Mouse (Mus musculus): ENCODE results near the gene Nxpe4. TPM values are rescaled to one million over a fixed set of nuclear protein-coding genes. Genes with fewer than 3 reads are reported as not detected.
"Not testable (repeated sequence)": the region's sequence is repeated elsewhere in the genome, so short reads cannot be mapped to it uniquely, and the experiment has no call there.

Gene Nxpe4
- polyA plus RNA-seq, 1 experiment from 2014 or later = 5.1 TPM

GRCm38 (mm10) chr9:48290281-48290680 lies 128.5 kb downstream of the Nxpe4 start:
- Histone ChIP-seq H3K27ac (replicated peaks in 1 of 2; ENCODE audit: control insufficient read depth in 1 of 2, insufficient read depth in 1 of 2, low read depth in 2 of 2, low read length in 2 of 2) (no peak overlapping the region), H3K4me3 (ENCODE audit: control insufficient read depth in 1 of 2, insufficient read depth in 1 of 2, low read depth in 1 of 2, low read length in 2 of 2) (no peak overlapping the region), H3K36me3 (ENCODE audit: control insufficient read depth, insufficient read depth, low read length) (no peaks in the 10 kb centered on the region), H3K9ac (ENCODE audit: low read length) (no peak overlapping the region), H3K4me1 (ENCODE audit: control insufficient read depth in 2 of 2, insufficient read depth in 2 of 2, low read length in 2 of 2) (no peaks in the 10 kb centered on the region), H3K27me3 (ENCODE audit: control insufficient read depth, insufficient read depth, low read length) (no peaks in the 10 kb centered on the region), H3K9me3 (ENCODE audit: control insufficient read depth, low read length) (no peaks in the 10 kb centered on the region), H3K4me2 (ENCODE audit: low read length) (no peak overlapping the region)
- 75% methylated on average over 1 of the region's 1 CpGs for WGBS
- no peak for ATAC-seq (ENCODE audit: insufficient number of reproducible peaks, insufficient read depth, low FRiP score, low read depth)

- Histone ChIP-seq H3K36me3 (ENCODE audit: control insufficient read depth, insufficient read depth, low read length) (no peaks in the 10 kb centered on the region), H3K4me1 (ENCODE audit: control insufficient read depth in 2 of 2, insufficient read depth in 2 of 2, low read length in 2 of 2) (no peaks in the 10 kb centered on the region), H3K9me3 (ENCODE audit: control insufficient read depth, low read length) (no peaks in the 10 kb centered on the region), H3K27me3 (ENCODE audit: control insufficient read depth, insufficient read depth, low read length) (no peaks in the 10 kb centered on the region), H3K4me2 (ENCODE audit: low read length) (no peak overlapping the region), H3K27ac (replicated peaks in 1 of 2; ENCODE audit: control insufficient read depth in 1 of 2, insufficient read depth in 1 of 2, low read depth in 2 of 2, low read length in 2 of 2) (no peak overlapping the region), H3K4me3 (ENCODE audit: control insufficient read depth in 1 of 2, insufficient read depth in 1 of 2, low read depth in 1 of 2, low read length in 2 of 2) (no peak overlapping the region), H3K9ac (ENCODE audit: low read length) (no peak overlapping the region)
- ATAC-seq (ENCODE audit: insufficient number of reproducible peaks, insufficient read depth, low FRiP score, low read depth) = no peak
- WGBS = 65% methylated on average over 2 of the region's 2 CpGs
Observed at GRCm38 (mm10) chr9:48294754-48295153, 132.9 kb downstream of the Nxpe4 start.

GRCm38 (mm10) chr9:48298983-48299382 lies 137.2 kb downstream of the Nxpe4 start:
- ATAC-seq (ENCODE audit: insufficient number of reproducible peaks, insufficient read depth, low FRiP score, low read depth) = no peak
- 84% methylated on average over 7 of the region's 7 CpGs for WGBS
- H3K36me3 ChIP-seq (ENCODE audit: control insufficient read depth, insufficient read depth, low read length) = no peaks in the 10 kb centered on the region
- no peak overlapping the region for H3K4me3 ChIP-seq (ENCODE audit: control insufficient read depth in 1 of 2, insufficient read depth in 1 of 2, low read depth in 1 of 2, low read length in 2 of 2)
- H3K27me3 ChIP-seq (ENCODE audit: control insufficient read depth, insufficient read depth, low read length) = no peaks in the 10 kb centered on the region
- no peak overlapping the region for H3K27ac ChIP-seq (replicated peaks in 1 of 2; ENCODE audit: control insufficient read depth in 1 of 2, insufficient read depth in 1 of 2, low read depth in 2 of 2, low read length in 2 of 2)
- no peaks in the 10 kb centered on the region for H3K9me3 ChIP-seq (ENCODE audit: control insufficient read depth, low read length)
- H3K4me1 ChIP-seq (ENCODE audit: control insufficient read depth in 2 of 2, insufficient read depth in 2 of 2, low read length in 2 of 2) = no peaks in the 10 kb centered on the region
- H3K9ac ChIP-seq (ENCODE audit: low read length) = no peak overlapping the region
- no peak overlapping the region for H3K4me2 ChIP-seq (ENCODE audit: low read length)

GRCm38 (mm10) chr9:48303564-48303963 lies 141.7 kb downstream of the Nxpe4 start:
- H3K4me3 ChIP-seq (ENCODE audit: control insufficient read depth in 1 of 2, insufficient read depth in 1 of 2, low read depth in 1 of 2, low read length in 2 of 2); H3K4me1 ChIP-seq (ENCODE audit: control insufficient read depth in 2 of 2, insufficient read depth in 2 of 2, low read length in 2 of 2); H3K9ac ChIP-seq (ENCODE audit: low read length); H3K27ac ChIP-seq (replicated peaks in 1 of 2; ENCODE audit: control insufficient read depth in 1 of 2, insufficient read depth in 1 of 2, low read depth in 2 of 2, low read length in 2 of 2); H3K4me2 ChIP-seq (ENCODE audit: low read length); ATAC-seq (ENCODE audit: insufficient number of reproducible peaks, insufficient read depth, low FRiP score, low read depth); H3K36me3 ChIP-seq (ENCODE audit: control insufficient read depth, insufficient read depth, low read length); H3K27me3 ChIP-seq (ENCODE audit: control insufficient read depth, insufficient read depth, low read length); H3K9me3 ChIP-seq (ENCODE audit: control insufficient read depth, low read length): not testable (repeated sequence)
- 37% methylated on average over 5 of the region's 5 CpGs for WGBS

- H3K27ac ChIP-seq (replicated peaks in 1 of 2; ENCODE audit: control insufficient read depth in 1 of 2, insufficient read depth in 1 of 2, low read depth in 2 of 2, low read length in 2 of 2) = no peak overlapping the region
- WGBS = 94% methylated on average over 5 of the region's 5 CpGs
- no peak for ATAC-seq (ENCODE audit: insufficient number of reproducible peaks, insufficient read depth, low FRiP score, low read depth)
Observed at GRCm38 (mm10) chr9:48311241-48311640, 149.4 kb downstream of the Nxpe4 start.

GRCm38 (mm10) chr9:48314194-48314593 lies 152.4 kb downstream of the Nxpe4 start:
- WGBS = 52% methylated on average over 3 of the region's 3 CpGs
- H3K27me3 ChIP-seq (ENCODE audit: control insufficient read depth, insufficient read depth, low read length) = no peaks in the 10 kb centered on the region
- no peaks in the 10 kb centered on the region for H3K9me3 ChIP-seq (ENCODE audit: control insufficient read depth, low read length)
- peak overlapping the region; percentile 46 to 73; a peak in 3 of 4 replicates for H3K27ac ChIP-seq (replicated peaks in 1 of 2; ENCODE audit: control insufficient read depth in 1 of 2, insufficient read depth in 1 of 2, low read depth in 2 of 2, low read length in 2 of 2)
- H3K4me1 ChIP-seq (ENCODE audit: control insufficient read depth in 2 of 2, insufficient read depth in 2 of 2, low read length in 2 of 2) = no peaks in the 10 kb centered on the region
- ATAC-seq (ENCODE audit: insufficient number of reproducible peaks, insufficient read depth, low FRiP score, low read depth) = no peak
- no peak overlapping the region for H3K4me2 ChIP-seq (ENCODE audit: low read length)
- no peak overlapping the region for H3K9ac ChIP-seq (ENCODE audit: low read length)
- no peaks in the 10 kb centered on the region for H3K36me3 ChIP-seq (ENCODE audit: control insufficient read depth, insufficient read depth, low read length)
- no peak overlapping the region for H3K4me3 ChIP-seq (ENCODE audit: control insufficient read depth in 1 of 2, insufficient read depth in 1 of 2, low read depth in 1 of 2, low read length in 2 of 2)

More at GRCm38 (mm10) chr9:48311241-48311640, 149.4 kb downstream of the Nxpe4 start:
- H3K9ac ChIP-seq (ENCODE audit: low read length) = no peak overlapping the region
- no peaks in the 10 kb centered on the region for H3K36me3 ChIP-seq (ENCODE audit: control insufficient read depth, insufficient read depth, low read length)
- H3K9me3 ChIP-seq (ENCODE audit: control insufficient read depth, low read length) = no peaks in the 10 kb centered on the region
- no peaks in the 10 kb centered on the region for H3K27me3 ChIP-seq (ENCODE audit: control insufficient read depth, insufficient read depth, low read length)
- no peak overlapping the region for H3K4me3 ChIP-seq (ENCODE audit: control insufficient read depth in 1 of 2, insufficient read depth in 1 of 2, low read depth in 1 of 2, low read length in 2 of 2)
- no peak overlapping the region for H3K4me2 ChIP-seq (ENCODE audit: low read length)
- no peaks in the 10 kb centered on the region for H3K4me1 ChIP-seq (ENCODE audit: control insufficient read depth in 2 of 2, insufficient read depth in 2 of 2, low read length in 2 of 2)

- Histone ChIP-seq H3K27me3 (ENCODE audit: control insufficient read depth, insufficient read depth, low read length) (no peaks in the 10 kb centered on the region), H3K27ac (replicated peaks in 1 of 2; ENCODE audit: control insufficient read depth in 1 of 2, insufficient read depth in 1 of 2, low read depth in 2 of 2, low read length in 2 of 2) (no peak overlapping the region), H3K9ac (ENCODE audit: low read length) (no peak overlapping the region), H3K9me3 (ENCODE audit: control insufficient read depth, low read length) (no peaks in the 10 kb centered on the region), H3K36me3 (ENCODE audit: control insufficient read depth, insufficient read depth, low read length) (no peaks in the 10 kb centered on the region), H3K4me1 (ENCODE audit: control insufficient read depth in 2 of 2, insufficient read depth in 2 of 2, low read length in 2 of 2) (no peaks in the 10 kb centered on the region), H3K4me2 (ENCODE audit: low read length) (no peak overlapping the region), H3K4me3 (ENCODE audit: control insufficient read depth in 1 of 2, insufficient read depth in 1 of 2, low read depth in 1 of 2, low read length in 2 of 2) (no peak overlapping the region)
- no peak for ATAC-seq (ENCODE audit: insufficient number of reproducible peaks, insufficient read depth, low FRiP score, low read depth)
- WGBS = 74% methylated on average over 1 of the region's 1 CpGs
Observed at GRCm38 (mm10) chr9:48315825-48316224, 154.0 kb downstream of the Nxpe4 start.

- no peak for ATAC-seq (ENCODE audit: insufficient number of reproducible peaks, insufficient read depth, low FRiP score, low read depth)
- H3K27ac ChIP-seq (replicated peaks in 1 of 2; ENCODE audit: control insufficient read depth in 1 of 2, insufficient read depth in 1 of 2, low read depth in 2 of 2, low read length in 2 of 2) = no peak overlapping the region
- H3K36me3 ChIP-seq (ENCODE audit: control insufficient read depth, insufficient read depth, low read length) = no peaks in the 10 kb centered on the region
- H3K9ac ChIP-seq (ENCODE audit: low read length) = no peak overlapping the region
- 76% methylated on average over 9 of the region's 9 CpGs for WGBS
- no peaks in the 10 kb centered on the region for H3K9me3 ChIP-seq (ENCODE audit: control insufficient read depth, low read length)
- no peak overlapping the region for H3K4me2 ChIP-seq (ENCODE audit: low read length)
- H3K4me1 ChIP-seq (ENCODE audit: control insufficient read depth in 2 of 2, insufficient read depth in 2 of 2, low read length in 2 of 2) = no peaks in the 10 kb centered on the region
- no peak overlapping the region for H3K4me3 ChIP-seq (ENCODE audit: control insufficient read depth in 1 of 2, insufficient read depth in 1 of 2, low read depth in 1 of 2, low read length in 2 of 2)
- H3K27me3 ChIP-seq (ENCODE audit: control insufficient read depth, insufficient read depth, low read length) = no peaks in the 10 kb centered on the region
Observed at GRCm38 (mm10) chr9:48326338-48326737, 164.5 kb downstream of the Nxpe4 start.

Measured in heart, embryonic 14.5 days (tissue).